25 mouse cellular contexts compared by ENCODE assay signal in genomic region chr11:102290141-102290540, GRCm38 (mm10). TPM values are rescaled to one million over a fixed set of nuclear protein-coding genes. Genes with fewer than 3 reads are reported as not detected.
DNase-seq lines count a peak whose midpoint lies in the region; ATAC-seq and TF ChIP-seq lines count a peak whose summit lies in the region.
"Had no signal": no experiment of that assay in that cellular context is flagged by ENCODE, and none has a peak within 500 bp of the region (broad histone marks: within the 10 kb centered on the region; RNA-seq: fewer than 3 reads in every experiment).

No protein-coding gene starts in this region.

- no peak for TF ChIP-seq CTCF in lung, postnatal 0 days (IDR thresholded peaks at IDR 0.05)

- H3K4me1 ChIP-seq in forebrain, embryonic 13.5 days: peaks cover 30% of the 10 kb centered on the region
- peaks cover 4% of the 10 kb centered on the region for H3K4me1 ChIP-seq in forebrain, embryonic 11.5 days (replicated peaks; ENCODE audit: control insufficient read depth, insufficient read depth, low read length)
- H3K4me1 ChIP-seq in kidney, embryonic 15.5 days: peaks cover 52% of the 10 kb centered on the region
- peaks cover 50% of the 10 kb centered on the region for H3K4me1 ChIP-seq in neural tube, embryonic 15.5 days
- peaks cover 35% of the 10 kb centered on the region for H3K4me1 ChIP-seq in neural tube, embryonic 13.5 days (replicated peaks)
- peaks cover 12% of the 10 kb centered on the region; the same call in 1 of the 2 replicates for H3K4me1 ChIP-seq in lung, postnatal 0 days (ENCODE audit: insufficient read depth, low read depth, low read length)

- no peak overlapping the region for H3K4me2 ChIP-seq in forebrain, embryonic 13.5 days
- H3K4me2 ChIP-seq in forebrain, embryonic 11.5 days (ENCODE audit: low read depth, low read length, severe bottlenecking): no peak overlapping the region
- no peak overlapping the region for H3K4me2 ChIP-seq in kidney, embryonic 15.5 days
- no peak overlapping the region for H3K4me2 ChIP-seq in neural tube, embryonic 15.5 days
- no peak overlapping the region for H3K4me2 ChIP-seq in neural tube, embryonic 13.5 days
- no peak overlapping the region for H3K4me2 ChIP-seq in lung, postnatal 0 days (replicated peaks; ENCODE audit: low read depth, low read length)
- H3K4me2 ChIP-seq: heart, embryonic 12.5 days; neural tube, embryonic 12.5 days had no signal

- H3K9ac ChIP-seq in forebrain, embryonic 13.5 days: 0 out of 2 replicates have a peak overlapping the region, but pooled peaks have one; percentile 0
- H3K9ac ChIP-seq in forebrain, embryonic 11.5 days (ENCODE audit: low read length): no peak overlapping the region
- H3K9ac ChIP-seq in kidney, embryonic 15.5 days: no peak overlapping the region
- no peak overlapping the region for H3K9ac ChIP-seq in neural tube, embryonic 15.5 days (replicated peaks)
- H3K9ac ChIP-seq in neural tube, embryonic 13.5 days: peak overlapping the region; percentile 12; the same call in 1 of the 2 replicates
- H3K9ac ChIP-seq in lung, postnatal 0 days (replicated peaks; ENCODE audit: low read depth): no peak overlapping the region
- H3K9ac ChIP-seq: forebrain, postnatal 0 days; heart, embryonic 12.5 days; liver, postnatal 0 days had no signal

- no peaks in the 10 kb centered on the region for H3K27me3 ChIP-seq in forebrain, embryonic 13.5 days
- H3K27me3 ChIP-seq in forebrain, embryonic 11.5 days (ENCODE audit: control insufficient read depth, insufficient read depth, low read length): no peaks in the 10 kb centered on the region
- no peaks in the 10 kb centered on the region for H3K27me3 ChIP-seq in kidney, embryonic 15.5 days
- no peaks in the 10 kb centered on the region for H3K27me3 ChIP-seq in neural tube, embryonic 15.5 days (replicated peaks)
- H3K27me3 ChIP-seq in neural tube, embryonic 13.5 days: no peaks in the 10 kb centered on the region
- H3K27me3 ChIP-seq in lung, postnatal 0 days (replicated peaks; ENCODE audit: insufficient read depth, low read length): no peaks in the 10 kb centered on the region
- H3K27me3 ChIP-seq: heart, embryonic 12.5 days; neural tube, embryonic 12.5 days had no signal

- no peak for DNase-seq in forebrain, embryonic 11.5 days (ENCODE audit: low spot score)
- no peak for DNase-seq in kidney, postnatal 14 days
- peak; percentile 13 for DNase-seq in neural tube, embryonic 10.5 days (ENCODE audit: extremely low spot score, low spot score)
- DNase-seq in lung, postnatal 0 days (ENCODE audit: low spot score): no peak
- DNase-seq: adrenal gland, adult 8-10 months; cerebellum, adult 11-12 months; forebrain, postnatal 0 days; gastrocnemius, postnatal 14 days; heart, adult 18-20 months; layer of hippocampus, adult 9-11 months; liver; liver, postnatal 0 days; lung, postnatal 10 days; thymus, postnatal 25 days had no signal

- H3K4me3 ChIP-seq in forebrain, embryonic 13.5 days: no peak overlapping the region
- H3K4me3 ChIP-seq in forebrain, embryonic 11.5 days (ENCODE audit: low read depth, low read length): no peak overlapping the region
- no peak overlapping the region for H3K4me3 ChIP-seq in kidney, embryonic 15.5 days (replicated peaks)
- H3K4me3 ChIP-seq in neural tube, embryonic 15.5 days (replicated peaks): no peak overlapping the region
- H3K4me3 ChIP-seq in neural tube, embryonic 13.5 days: no peak overlapping the region
- no peak overlapping the region for H3K4me3 ChIP-seq in lung, postnatal 0 days (ENCODE audit: low read depth, low read length)
- H3K4me3 ChIP-seq: heart, embryonic 12.5 days; left cerebral cortex, adult 2 months; neural tube, embryonic 12.5 days had no signal

- no peak overlapping the region; the same call in 1 of the 2 replicates for H3K27ac ChIP-seq in forebrain, embryonic 13.5 days
- no peak overlapping the region for H3K27ac ChIP-seq in forebrain, embryonic 11.5 days (ENCODE audit: low read depth, low read length)
- H3K27ac ChIP-seq in kidney, embryonic 15.5 days: peak overlapping the region; percentile 7; the same call in 1 of the 2 replicates
- no peak overlapping the region for H3K27ac ChIP-seq in neural tube, embryonic 15.5 days (replicated peaks)
- H3K27ac ChIP-seq in neural tube, embryonic 13.5 days (replicated peaks): no peak overlapping the region
- H3K27ac ChIP-seq in lung, postnatal 0 days (ENCODE audit: low read length): no peak overlapping the region
- H3K27ac ChIP-seq: hindbrain, postnatal 0 days; left cerebral cortex, adult 2 months; neural tube, embryonic 12.5 days had no signal

- no peak for ATAC-seq in forebrain, embryonic 13.5 days
- no peak for ATAC-seq in forebrain, embryonic 11.5 days (replicated peaks; ENCODE audit: low FRiP score)
- ATAC-seq in kidney, embryonic 15.5 days (replicated peaks; ENCODE audit: low FRiP score): no peak
- no peak for ATAC-seq in neural tube, embryonic 15.5 days (ENCODE audit: low FRiP score)
- no peak for ATAC-seq in neural tube, embryonic 13.5 days (ENCODE audit: low read depth)
- no peak for ATAC-seq in lung, postnatal 0 days
- ATAC-seq: CD4-positive, CD25-positive, alpha-beta regulatory T cell, adult 4 months; forebrain, postnatal 0 days; hindbrain, postnatal 0 days; intestine, embryonic 16.5 days; liver, postnatal 0 days had no signal

- peaks cover 72% of the 10 kb centered on the region for H3K36me3 ChIP-seq in forebrain, embryonic 13.5 days (ENCODE audit: poor library complexity, severe bottlenecking)
- peaks cover 7% of the 10 kb centered on the region; the same call in 1 of the 2 replicates for H3K36me3 ChIP-seq in forebrain, embryonic 11.5 days (ENCODE audit: control insufficient read depth, insufficient read depth, low read length)
- H3K36me3 ChIP-seq in kidney, embryonic 15.5 days: peaks cover 82% of the 10 kb centered on the region
- peaks cover 61% of the 10 kb centered on the region for H3K36me3 ChIP-seq in neural tube, embryonic 15.5 days
- peaks cover 74% of the 10 kb centered on the region for H3K36me3 ChIP-seq in neural tube, embryonic 13.5 days
- peaks cover 39% of the 10 kb centered on the region for H3K36me3 ChIP-seq in lung, postnatal 0 days (ENCODE audit: insufficient read depth, low read length)

- WGBS in forebrain, embryonic 13.5 days: 85% methylated on average over 4 of the region's 4 CpGs
- WGBS in forebrain, embryonic 11.5 days: 80% methylated on average over 4 of the region's 4 CpGs
- 89% methylated on average over 4 of the region's 4 CpGs for WGBS in kidney, embryonic 15.5 days
- WGBS in neural tube, embryonic 15.5 days: 89% methylated on average over 4 of the region's 4 CpGs
- WGBS in neural tube, embryonic 13.5 days: 86% methylated on average over 4 of the region's 4 CpGs
- WGBS in lung, postnatal 0 days: 88% methylated on average over 4 of the region's 4 CpGs

- no peak for TF ChIP-seq EP300 in lung, postnatal 0 days (IDR thresholded peaks at IDR 0.05)

- H3K9me3 ChIP-seq in forebrain, embryonic 13.5 days (replicated peaks): no peaks in the 10 kb centered on the region
- H3K9me3 ChIP-seq in forebrain, embryonic 11.5 days (ENCODE audit: control insufficient read depth, low read length): no peaks in the 10 kb centered on the region
- no peaks in the 10 kb centered on the region for H3K9me3 ChIP-seq in kidney, embryonic 15.5 days (replicated peaks)
- no peaks in the 10 kb centered on the region for H3K9me3 ChIP-seq in neural tube, embryonic 15.5 days (replicated peaks)
- no peaks in the 10 kb centered on the region for H3K9me3 ChIP-seq in neural tube, embryonic 13.5 days
- H3K9me3 ChIP-seq in lung, postnatal 0 days (ENCODE audit: low read length): no peaks in the 10 kb centered on the region
- H3K9me3 ChIP-seq: heart, embryonic 12.5 days; neural tube, embryonic 12.5 days had no signal

RNA-seq across cellular contexts. Expression of gene Tmub2, which starts 5.4 kb away (rescaled TPM):
- polyA plus RNA-seq in forebrain, embryonic 13.5 days (2015; fragmentation: Nextera tagmentation; extraction: Ambion mirVana): 63.2 and 69.6 TPM in 2 replicates
- polyA plus RNA-seq in forebrain, embryonic 11.5 days (2014; fragmentation: Nextera tagmentation; extraction: Ambion mirVana): 50.0 and 58.5 TPM in 2 replicates
- 48.9 and 57.9 TPM in 2 replicates for polyA plus RNA-seq in kidney, embryonic 15.5 days (2015; fragmentation: Nextera tagmentation; extraction: Ambion mirVana)
- 79.8 and 83.7 TPM in 2 replicates for polyA plus RNA-seq in neural tube, embryonic 15.5 days (2015; fragmentation: Nextera tagmentation; extraction: Ambion mirVana)
- polyA plus RNA-seq in neural tube, embryonic 13.5 days (2015; fragmentation: Nextera tagmentation; extraction: Ambion mirVana): 79.6 and 81.4 TPM in 2 replicates
- polyA plus RNA-seq in lung, postnatal 0 days (2015; fragmentation: Nextera tagmentation; extraction: Ambion mirVana): 46.1 and 47.4 TPM in 2 replicates

RNA-seq across cellular contexts. Expression of gene Atxn7l3, which starts 6.3 kb away (rescaled TPM):
- 21.8 and 22.7 TPM in 2 replicates for polyA plus RNA-seq in forebrain, embryonic 13.5 days (2015; fragmentation: Nextera tagmentation; extraction: Ambion mirVana)
- 20.8 and 21.7 TPM in 2 replicates for polyA plus RNA-seq in forebrain, embryonic 11.5 days (2014; fragmentation: Nextera tagmentation; extraction: Ambion mirVana)
- polyA plus RNA-seq in kidney, embryonic 15.5 days (2015; fragmentation: Nextera tagmentation; extraction: Ambion mirVana): 12.3 and 14.0 TPM in 2 replicates
- 27.2 and 28.1 TPM in 2 replicates for polyA plus RNA-seq in neural tube, embryonic 15.5 days (2015; fragmentation: Nextera tagmentation; extraction: Ambion mirVana)
- polyA plus RNA-seq in neural tube, embryonic 13.5 days (2015; fragmentation: Nextera tagmentation; extraction: Ambion mirVana): 26.7 and 30.6 TPM in 2 replicates
- 9.6 and 10.2 TPM in 2 replicates for polyA plus RNA-seq in lung, postnatal 0 days (2015; fragmentation: Nextera tagmentation; extraction: Ambion mirVana)

RNA-seq across cellular contexts. Expression of gene Asb16, which starts 21.6 kb away (rescaled TPM):
- polyA plus RNA-seq in forebrain, embryonic 13.5 days (2015; fragmentation: Nextera tagmentation; extraction: Ambion mirVana): not detected in 2 replicates
- not detected in 2 replicates for polyA plus RNA-seq in forebrain, embryonic 11.5 days (2014; fragmentation: Nextera tagmentation; extraction: Ambion mirVana)
- 0.10 and 0.13 TPM in 2 replicates for polyA plus RNA-seq in kidney, embryonic 15.5 days (2015; fragmentation: Nextera tagmentation; extraction: Ambion mirVana)
- polyA plus RNA-seq in neural tube, embryonic 15.5 days (2015; fragmentation: Nextera tagmentation; extraction: Ambion mirVana): 0.10 and 0.12 TPM in 2 replicates
- polyA plus RNA-seq in neural tube, embryonic 13.5 days (2015; fragmentation: Nextera tagmentation; extraction: Ambion mirVana): not detected in 2 replicates
- not detected in 2 replicates for polyA plus RNA-seq in lung, postnatal 0 days (2015; fragmentation: Nextera tagmentation; extraction: Ambion mirVana)
- polyA plus RNA-seq: CD4-positive, CD25-positive, alpha-beta regulatory T cell, adult 4 months; forebrain, postnatal 0 days; kidney, embryonic 16.5 days; liver, postnatal 0 days; neural tube, embryonic 12.5 days had no signal

RNA-seq across cellular contexts. Expression of gene Ubtf, which starts 29.4 kb away (rescaled TPM):
- 96.1 and 98.8 TPM in 2 replicates for polyA plus RNA-seq in forebrain, embryonic 13.5 days (2015; fragmentation: Nextera tagmentation; extraction: Ambion mirVana)
- polyA plus RNA-seq in forebrain, embryonic 11.5 days (2014; fragmentation: Nextera tagmentation; extraction: Ambion mirVana): 109 and 111 TPM in 2 replicates
- 95.3 and 100 TPM in 2 replicates for polyA plus RNA-seq in kidney, embryonic 15.5 days (2015; fragmentation: Nextera tagmentation; extraction: Ambion mirVana)
- polyA plus RNA-seq in neural tube, embryonic 15.5 days (2015; fragmentation: Nextera tagmentation; extraction: Ambion mirVana): 68.9 and 79.5 TPM in 2 replicates
- 78.2 and 83.9 TPM in 2 replicates for polyA plus RNA-seq in neural tube, embryonic 13.5 days (2015; fragmentation: Nextera tagmentation; extraction: Ambion mirVana)
- polyA plus RNA-seq in lung, postnatal 0 days (2015; fragmentation: Nextera tagmentation; extraction: Ambion mirVana): 53.7 and 60.9 TPM in 2 replicates

RNA-seq across cellular contexts. Expression of gene BC030867, which starts 41.5 kb away (rescaled TPM):
- polyA plus RNA-seq in forebrain, embryonic 13.5 days (2015; fragmentation: Nextera tagmentation; extraction: Ambion mirVana): 11.0 and 13.7 TPM in 2 replicates
- polyA plus RNA-seq in forebrain, embryonic 11.5 days (2014; fragmentation: Nextera tagmentation; extraction: Ambion mirVana): 23.5 and 26.6 TPM in 2 replicates
- polyA plus RNA-seq in kidney, embryonic 15.5 days (2015; fragmentation: Nextera tagmentation; extraction: Ambion mirVana): 18.1 and 22.2 TPM in 2 replicates
- polyA plus RNA-seq in neural tube, embryonic 15.5 days (2015; fragmentation: Nextera tagmentation; extraction: Ambion mirVana): 2.2 and 5.1 TPM in 2 replicates
- 1.9 and 3.7 TPM in 2 replicates for polyA plus RNA-seq in neural tube, embryonic 13.5 days (2015; fragmentation: Nextera tagmentation; extraction: Ambion mirVana)
- polyA plus RNA-seq in lung, postnatal 0 days (2015; fragmentation: Nextera tagmentation; extraction: Ambion mirVana): 0.88 and 1.3 TPM in 2 replicates

Comparison
In these comparisons a context has a peak if more than half of its experiments do, and no peak if none do; other contexts are left out.
1. H3K9ac ChIP-seq: peak in forebrain, embryonic 13.5 days (single experiment) and neural tube, embryonic 13.5 days (single experiment); none in forebrain, embryonic 11.5 days (single experiment), kidney, embryonic 15.5 days (single experiment), neural tube, embryonic 15.5 days (single experiment) and lung, postnatal 0 days (single experiment).